Mouse (Mus musculus) myocyte (in vitro differentiated cells): Measurements from ENCODE around the gene Mta3.

Experiments
- E2F4 ChIP-seq: IDR thresholded peaks from one replicate; pipeline ENCODE4 v1.6.1; 2011; ENCODE audit warnings: mild to moderate bottlenecking, control low read depth, moderate library complexity; ENCODE audit not compliant: insufficient read depth
- MAX ChIP-seq: IDR thresholded peaks from one replicate; pipeline ENCODE4 v1.6.1; 2011; ENCODE audit warnings: low read depth, mild to moderate bottlenecking, control low read depth
- POLR2A ChIP-seq: IDR thresholded peaks from one replicate; pipeline ENCODE4 v1.6.1; 2011; ENCODE audit warnings: low read depth, mild to moderate bottlenecking, control low read depth, moderate library complexity; ENCODE audit not compliant: insufficient read length
- SRF ChIP-seq: IDR thresholded peaks from one replicate; pipeline ENCODE4 v1.6.1; 2011; ENCODE audit warnings: low read depth; ENCODE audit not compliant: control insufficient read depth, insufficient read length
- USF1 ChIP-seq: IDR thresholded peaks from one replicate; pipeline ENCODE4 v1.6.1; 2011; ENCODE audit warnings: low read depth, mild to moderate bottlenecking, control low read depth, moderate library complexity

DNA sequence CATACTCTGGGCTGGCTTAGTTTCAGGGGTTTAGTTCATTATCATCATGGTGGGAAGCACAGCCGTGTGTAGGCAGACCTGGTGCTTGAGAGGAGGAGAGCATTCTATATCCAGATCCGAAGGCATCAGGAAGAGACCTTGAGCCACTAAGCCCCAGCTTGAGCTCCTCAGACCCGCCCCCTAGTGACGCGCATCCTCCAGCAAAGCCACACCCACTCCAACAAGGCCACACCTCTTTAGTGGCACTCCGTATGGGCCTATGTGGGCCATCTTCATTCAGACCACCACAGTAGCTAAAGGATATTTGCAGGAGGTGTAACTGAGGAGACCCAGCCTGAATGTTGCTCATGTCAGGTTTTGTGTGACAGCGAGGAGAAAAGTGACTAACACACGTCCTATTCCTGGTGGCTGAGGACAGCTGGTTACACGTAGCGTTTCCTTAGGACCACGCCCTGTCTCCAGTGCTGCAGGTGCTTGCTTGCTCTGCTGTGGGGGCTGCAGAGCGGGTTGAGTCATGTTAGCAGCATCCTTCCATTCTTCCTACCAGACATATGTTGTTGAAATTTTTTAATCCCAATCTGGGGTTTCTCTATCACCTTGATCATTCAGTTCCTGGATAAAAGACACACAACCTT, 148.4 kb downstream of the Mta3 start:
- TF ChIP-seq MAX (no peak), POLR2A (no peak), USF1 (no peak), E2F4 (no peak), SRF (no peak)
